Mouse (Mus musculus): Measurements from ENCODE around the gene Trappc5. TPM values are rescaled to one million over a fixed set of nuclear protein-coding genes. Genes with fewer than 3 reads are reported as not detected.

Gene Trappc5
- polyA plus RNA-seq, 1 experiment from 2014 or later = 29.9 TPM

- peaks cover 15% of the 10 kb centered on the region for H3K36me3 ChIP-seq (ENCODE audit: control insufficient read depth, insufficient read depth, low read length)
- no peak overlapping the region for H3K9ac ChIP-seq (ENCODE audit: low read depth, low read length)
- H3K9me3 ChIP-seq (ENCODE audit: control insufficient read depth, low read length) = no peaks in the 10 kb centered on the region
- no peak for ATAC-seq (ENCODE audit: low FRiP score, low TSS enrichment)
- no peak overlapping the region for H3K4me2 ChIP-seq (replicated peaks; ENCODE audit: low read depth, low read length)
- H3K4me3 ChIP-seq (ENCODE audit: low read length) = no peak overlapping the region
- no peak overlapping the region for H3K27ac ChIP-seq (ENCODE audit: low read depth, low read length)
- no peaks in the 10 kb centered on the region for H3K27me3 ChIP-seq (ENCODE audit: control insufficient read depth, insufficient read depth, low read length)
- H3K4me1 ChIP-seq (ENCODE audit: control insufficient read depth, insufficient read depth, low read length) = no peaks in the 10 kb centered on the region
These were observed 8.4 kb downstream of the Trappc5 start for GRCm38 (mm10) chr8:3684530-3684929.

GRCm38 (mm10) chr8:3685422-3685821, 9.3 kb downstream of the Trappc5 start:
- no peaks in the 10 kb centered on the region for H3K4me1 ChIP-seq (ENCODE audit: control insufficient read depth, insufficient read depth, low read length)
- no peak overlapping the region for H3K4me3 ChIP-seq (ENCODE audit: low read length)
- no peak overlapping the region for H3K9ac ChIP-seq (ENCODE audit: low read depth, low read length)
- H3K9me3 ChIP-seq (ENCODE audit: control insufficient read depth, low read length) = no peaks in the 10 kb centered on the region
- no peak overlapping the region for H3K27ac ChIP-seq (ENCODE audit: low read depth, low read length)
- ATAC-seq (ENCODE audit: low FRiP score, low TSS enrichment) = no peak
- no peaks in the 10 kb centered on the region for H3K27me3 ChIP-seq (ENCODE audit: control insufficient read depth, insufficient read depth, low read length)
- peaks cover 6% of the 10 kb centered on the region for H3K36me3 ChIP-seq (ENCODE audit: control insufficient read depth, insufficient read depth, low read length)
- H3K4me2 ChIP-seq (replicated peaks; ENCODE audit: low read depth, low read length) = no peak overlapping the region
- 73% methylated on average over 5 of the region's 5 CpGs for WGBS

GRCm38 (mm10) chr8:3687537-3687936, 11.4 kb downstream of the Trappc5 start:
- Histone ChIP-seq H3K27ac (ENCODE audit: low read depth, low read length) (no peak overlapping the region), H3K9me3 (ENCODE audit: control insufficient read depth, low read length) (no peaks in the 10 kb centered on the region), H3K4me1 (ENCODE audit: control insufficient read depth, insufficient read depth, low read length) (no peaks in the 10 kb centered on the region), H3K4me2 (replicated peaks; ENCODE audit: low read depth, low read length) (no peak overlapping the region), H3K4me3 (ENCODE audit: low read length) (no peak overlapping the region), H3K36me3 (ENCODE audit: control insufficient read depth, insufficient read depth, low read length) (no peaks in the 10 kb centered on the region), H3K9ac (ENCODE audit: low read depth, low read length) (no peak overlapping the region), H3K27me3 (ENCODE audit: control insufficient read depth, insufficient read depth, low read length) (no peaks in the 10 kb centered on the region)
- ATAC-seq (ENCODE audit: low FRiP score, low TSS enrichment) = no peak
- 74% methylated on average over 6 of the region's 6 CpGs for WGBS

- WGBS = 70% methylated on average over 3 of the region's 3 CpGs
- Histone ChIP-seq H3K9ac (ENCODE audit: low read depth, low read length) (no peak overlapping the region), H3K27ac (ENCODE audit: low read depth, low read length) (no peak overlapping the region), H3K27me3 (ENCODE audit: control insufficient read depth, insufficient read depth, low read length) (no peaks in the 10 kb centered on the region), H3K4me2 (replicated peaks; ENCODE audit: low read depth, low read length) (no peak overlapping the region), H3K4me3 (ENCODE audit: low read length) (no peak overlapping the region), H3K4me1 (ENCODE audit: control insufficient read depth, insufficient read depth, low read length) (no peaks in the 10 kb centered on the region), H3K9me3 (ENCODE audit: control insufficient read depth, low read length) (no peaks in the 10 kb centered on the region), H3K36me3 (ENCODE audit: control insufficient read depth, insufficient read depth, low read length) (no peaks in the 10 kb centered on the region)
- no peak for ATAC-seq (ENCODE audit: low FRiP score, low TSS enrichment)
These were observed 14.7 kb downstream of the Trappc5 start for GRCm38 (mm10) chr8:3690774-3691173.

- Histone ChIP-seq H3K9ac (ENCODE audit: low read depth, low read length) (no peak within 1 kb of the TSS), H3K4me1 (ENCODE audit: control insufficient read depth, insufficient read depth, low read length) (no peaks in the 10 kb centered on the region), H3K36me3 (ENCODE audit: control insufficient read depth, insufficient read depth, low read length) (no peaks in the 10 kb centered on the region), H3K27me3 (ENCODE audit: control insufficient read depth, insufficient read depth, low read length) (no peaks in the 10 kb centered on the region), H3K4me2 (replicated peaks; ENCODE audit: low read depth, low read length) (no peak within 1 kb of the TSS), H3K4me3 (ENCODE audit: low read length) (no peak within 1 kb of the TSS), H3K27ac (ENCODE audit: low read depth, low read length) (no peak within 1 kb of the TSS), H3K9me3 (ENCODE audit: control insufficient read depth, low read length) (no peaks in the 10 kb centered on the region)
- no peak for ATAC-seq (ENCODE audit: low FRiP score, low TSS enrichment)
- 79% methylated on average over 3 of the region's 3 CpGs for WGBS
These were observed 18.0 kb downstream of the Trappc5 start, which contains the start of gene Fcer2a for GRCm38 (mm10) chr8:3694121-3694520. Gene Fcer2a, minus strand, starts transcription at chr8:3694175.

GRCm38 (mm10) chr8:3701491-3701890, 25.4 kb downstream of the Trappc5 start:
- Histone ChIP-seq H3K4me3 (ENCODE audit: low read length) (no peak overlapping the region), H3K27ac (ENCODE audit: low read depth, low read length) (no peak overlapping the region), H3K27me3 (ENCODE audit: control insufficient read depth, insufficient read depth, low read length) (no peaks in the 10 kb centered on the region), H3K4me2 (replicated peaks; ENCODE audit: low read depth, low read length) (no peak overlapping the region), H3K4me1 (ENCODE audit: control insufficient read depth, insufficient read depth, low read length) (no peaks in the 10 kb centered on the region), H3K36me3 (ENCODE audit: control insufficient read depth, insufficient read depth, low read length) (no peaks in the 10 kb centered on the region), H3K9ac (ENCODE audit: low read depth, low read length) (no peak overlapping the region), H3K9me3 (ENCODE audit: control insufficient read depth, low read length) (no peaks in the 10 kb centered on the region)
- 91% methylated on average over 1 of the region's 1 CpGs for WGBS
- ATAC-seq (ENCODE audit: low FRiP score, low TSS enrichment) = no peak

- 75% methylated on average over 4 of the region's 4 CpGs for WGBS
- no peaks in the 10 kb centered on the region for H3K36me3 ChIP-seq (ENCODE audit: control insufficient read depth, insufficient read depth, low read length)
- H3K4me3 ChIP-seq (ENCODE audit: low read length) = no peak overlapping the region
- H3K9ac ChIP-seq (ENCODE audit: low read depth, low read length) = no peak overlapping the region
- ATAC-seq (ENCODE audit: low FRiP score, low TSS enrichment) = no peak
- no peak overlapping the region for H3K4me2 ChIP-seq (replicated peaks; ENCODE audit: low read depth, low read length)
- H3K4me1 ChIP-seq (ENCODE audit: control insufficient read depth, insufficient read depth, low read length) = no peaks in the 10 kb centered on the region
- no peaks in the 10 kb centered on the region for H3K27me3 ChIP-seq (ENCODE audit: control insufficient read depth, insufficient read depth, low read length)
- no peak overlapping the region for H3K27ac ChIP-seq (ENCODE audit: low read depth, low read length)
- no peaks in the 10 kb centered on the region for H3K9me3 ChIP-seq (ENCODE audit: control insufficient read depth, low read length)
These were observed 29.6 kb downstream of the Trappc5 start for GRCm38 (mm10) chr8:3705711-3706110.

- no peaks in the 10 kb centered on the region for H3K4me1 ChIP-seq (ENCODE audit: control insufficient read depth, insufficient read depth, low read length)
- no peaks in the 10 kb centered on the region for H3K27me3 ChIP-seq (ENCODE audit: control insufficient read depth, insufficient read depth, low read length)
- H3K4me3 ChIP-seq (ENCODE audit: low read length) = no peak overlapping the region
- H3K9ac ChIP-seq (ENCODE audit: low read depth, low read length) = no peak overlapping the region
- no peak overlapping the region for H3K27ac ChIP-seq (ENCODE audit: low read depth, low read length)
- H3K36me3 ChIP-seq (ENCODE audit: control insufficient read depth, insufficient read depth, low read length) = no peaks in the 10 kb centered on the region
- no peak overlapping the region for H3K4me2 ChIP-seq (replicated peaks; ENCODE audit: low read depth, low read length)
- ATAC-seq (ENCODE audit: low FRiP score, low TSS enrichment) = no peak
- 70% methylated on average over 7 of the region's 7 CpGs for WGBS
- H3K9me3 ChIP-seq (ENCODE audit: control insufficient read depth, low read length) = no peaks in the 10 kb centered on the region
These were observed 31.5 kb downstream of the Trappc5 start for GRCm38 (mm10) chr8:3707611-3708010.

GRCm38 (mm10) chr8:3710312-3710711, 34.2 kb downstream of the Trappc5 start:
- no peak for ATAC-seq (ENCODE audit: low FRiP score, low TSS enrichment)
- no peaks in the 10 kb centered on the region for H3K9me3 ChIP-seq (ENCODE audit: control insufficient read depth, low read length)
- H3K4me3 ChIP-seq (ENCODE audit: low read length) = no peak overlapping the region
- H3K36me3 ChIP-seq (ENCODE audit: control insufficient read depth, insufficient read depth, low read length) = no peaks in the 10 kb centered on the region
- H3K27me3 ChIP-seq (ENCODE audit: control insufficient read depth, insufficient read depth, low read length) = no peaks in the 10 kb centered on the region
- no peaks in the 10 kb centered on the region for H3K4me1 ChIP-seq (ENCODE audit: control insufficient read depth, insufficient read depth, low read length)
- no peak overlapping the region for H3K9ac ChIP-seq (ENCODE audit: low read depth, low read length)
- H3K27ac ChIP-seq (ENCODE audit: low read depth, low read length) = no peak overlapping the region
- H3K4me2 ChIP-seq (replicated peaks; ENCODE audit: low read depth, low read length) = no peak overlapping the region
- 68% methylated on average over 3 of the region's 3 CpGs for WGBS

- no peaks in the 10 kb centered on the region for H3K4me1 ChIP-seq (ENCODE audit: control insufficient read depth, insufficient read depth, low read length)
- H3K36me3 ChIP-seq (ENCODE audit: control insufficient read depth, insufficient read depth, low read length) = no peaks in the 10 kb centered on the region
- 47% methylated on average over 2 of the region's 2 CpGs for WGBS
These were observed 35.5 kb downstream of the Trappc5 start for GRCm38 (mm10) chr8:3711646-3712045.

More at GRCm38 (mm10) chr8:3711646-3712045, 35.5 kb downstream of the Trappc5 start:
- H3K27me3 ChIP-seq (ENCODE audit: control insufficient read depth, insufficient read depth, low read length) = no peaks in the 10 kb centered on the region
- H3K9me3 ChIP-seq (ENCODE audit: control insufficient read depth, low read length) = no peaks in the 10 kb centered on the region
- H3K4me3 ChIP-seq (ENCODE audit: low read length) = no peak overlapping the region
- H3K9ac ChIP-seq (ENCODE audit: low read depth, low read length) = no peak overlapping the region
- H3K27ac ChIP-seq (ENCODE audit: low read depth, low read length) = no peak overlapping the region
- ATAC-seq (ENCODE audit: low FRiP score, low TSS enrichment) = no peak
- H3K4me2 ChIP-seq (replicated peaks; ENCODE audit: low read depth, low read length) = no peak overlapping the region
